Mouse (Mus musculus): Measurements from ENCODE around the gene Gstp3. TPM values are rescaled to one million over a fixed set of nuclear protein-coding genes. Genes with fewer than 3 reads are reported as not detected.

Gene Gstp3
- polyA plus RNA-seq, 1 experiment = 1.3 TPM

DNA sequence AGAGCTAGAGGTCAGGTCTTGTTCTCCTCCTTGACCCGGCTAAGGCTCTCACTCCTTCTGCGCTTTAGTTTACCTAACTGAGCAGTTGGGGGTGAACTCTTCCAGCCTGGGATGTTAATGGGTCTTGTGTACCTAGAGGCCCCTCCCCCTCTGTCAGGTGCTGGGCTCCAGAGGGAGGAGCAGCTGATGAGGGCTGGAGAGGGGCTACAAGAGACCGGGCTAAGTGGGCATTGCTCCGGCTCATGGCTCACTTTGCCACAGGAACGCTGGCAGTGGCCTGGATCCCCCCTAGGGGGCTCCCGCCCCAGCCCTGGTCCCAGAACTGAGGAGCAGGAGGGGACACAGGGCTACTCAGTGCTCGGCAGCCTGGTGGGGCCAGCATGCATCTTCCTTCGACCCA lies 24.5 kb upstream of the Gstp3 start:
- Histone ChIP-seq H3K36me3 (ENCODE audit: control insufficient read depth) (no peaks in the 10 kb centered on the region), H3K9me3 (ENCODE audit: control insufficient read depth, low read length) (no peaks in the 10 kb centered on the region), H3K27me3 (ENCODE audit: control insufficient read depth) (peaks cover 29% of the 10 kb centered on the region), H3K4me3 (replicated peaks) (no peak overlapping the region), H3K4me1 (ENCODE audit: control insufficient read depth) (peaks cover 64% of the 10 kb centered on the region)
- TF ChIP-seq TAL1 (IDR thresholded peaks at IDR 0.05; ENCODE audit: low read length) (no peak), GATA1 (IDR thresholded peaks at IDR 0.05; ENCODE audit: low read length) (no peak)

DNA sequence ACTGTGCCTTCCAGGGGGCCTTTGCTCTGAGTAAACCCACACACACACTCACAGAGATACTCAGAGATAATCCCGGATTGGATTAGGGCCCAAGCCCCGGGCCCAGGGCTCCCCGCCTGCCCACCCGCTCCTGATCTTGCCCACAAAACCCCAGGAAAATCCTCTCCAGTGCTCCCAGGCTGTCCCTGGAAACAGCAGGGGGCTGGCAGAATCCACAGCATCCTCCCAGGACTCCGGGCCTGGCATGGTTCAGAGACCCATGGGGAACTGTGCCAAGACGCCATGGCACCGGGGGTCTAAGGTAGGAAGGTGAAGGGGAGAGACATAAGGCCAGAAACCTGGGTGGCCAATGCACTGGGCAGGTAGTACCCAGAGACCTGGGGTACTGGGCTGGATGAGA lies 23.9 kb upstream of the Gstp3 start:
- H3K9me3 ChIP-seq (ENCODE audit: control insufficient read depth, low read length) = no peaks in the 10 kb centered on the region
- H3K4me1 ChIP-seq (ENCODE audit: control insufficient read depth) = peaks cover 62% of the 10 kb centered on the region
- no peaks in the 10 kb centered on the region for H3K36me3 ChIP-seq (ENCODE audit: control insufficient read depth)
- no peak for TF ChIP-seq TAL1 (IDR thresholded peaks at IDR 0.05; ENCODE audit: low read length)
- no peak for TF ChIP-seq GATA1 (IDR thresholded peaks at IDR 0.05; ENCODE audit: low read length)
- peaks cover 25% of the 10 kb centered on the region for H3K27me3 ChIP-seq (ENCODE audit: control insufficient read depth)
- no peak overlapping the region for H3K4me3 ChIP-seq (replicated peaks)

DNA sequence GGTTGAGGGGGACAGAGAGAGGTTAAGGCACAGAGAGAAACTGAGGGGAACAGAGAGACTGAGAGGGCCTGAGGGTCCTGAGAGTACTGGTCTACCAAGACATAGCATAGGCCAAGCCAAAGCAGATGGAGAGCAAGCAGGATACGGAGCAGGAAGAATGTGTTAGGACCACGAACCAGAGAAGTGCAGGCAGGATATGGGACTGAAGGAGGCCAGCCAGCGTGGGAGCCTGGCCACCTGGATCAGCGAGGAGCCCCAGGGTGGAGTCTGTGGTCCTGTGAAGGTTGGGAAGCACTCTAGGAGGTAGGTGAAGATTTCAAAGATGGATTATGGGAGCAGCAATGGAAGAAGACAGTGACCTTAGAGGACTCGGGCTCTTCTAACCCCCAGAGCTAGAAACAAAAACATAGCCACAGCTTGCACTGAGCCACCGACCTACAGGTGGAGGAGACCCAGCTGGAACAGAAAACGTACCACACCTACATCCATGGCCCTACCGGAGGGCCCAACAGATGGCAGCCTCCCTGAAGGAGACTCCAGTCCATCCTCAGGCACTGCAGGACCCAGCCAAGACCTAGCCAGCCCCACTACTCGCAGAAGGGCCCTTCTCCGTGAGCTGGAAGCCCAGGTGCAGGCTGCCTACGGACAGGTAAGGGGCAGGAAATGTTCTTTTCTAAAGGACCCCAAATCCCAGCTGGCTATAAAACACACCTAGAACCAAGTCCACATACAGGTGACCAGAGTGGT lies 23.0 kb upstream of the Gstp3 start:
- H3K36me3 ChIP-seq (ENCODE audit: control insufficient read depth) = no peaks in the 10 kb centered on the region
- peaks cover 22% of the 10 kb centered on the region for H3K27me3 ChIP-seq (ENCODE audit: control insufficient read depth)
- peaks cover 66% of the 10 kb centered on the region for H3K4me1 ChIP-seq (ENCODE audit: control insufficient read depth)
- no peak for TF ChIP-seq GATA1 (IDR thresholded peaks at IDR 0.05; ENCODE audit: low read length)
- TF ChIP-seq TAL1 (IDR thresholded peaks at IDR 0.05; ENCODE audit: low read length) = no peak
- H3K4me3 ChIP-seq (replicated peaks) = no peak overlapping the region
- no peaks in the 10 kb centered on the region for H3K9me3 ChIP-seq (ENCODE audit: control insufficient read depth, low read length)

DNA sequence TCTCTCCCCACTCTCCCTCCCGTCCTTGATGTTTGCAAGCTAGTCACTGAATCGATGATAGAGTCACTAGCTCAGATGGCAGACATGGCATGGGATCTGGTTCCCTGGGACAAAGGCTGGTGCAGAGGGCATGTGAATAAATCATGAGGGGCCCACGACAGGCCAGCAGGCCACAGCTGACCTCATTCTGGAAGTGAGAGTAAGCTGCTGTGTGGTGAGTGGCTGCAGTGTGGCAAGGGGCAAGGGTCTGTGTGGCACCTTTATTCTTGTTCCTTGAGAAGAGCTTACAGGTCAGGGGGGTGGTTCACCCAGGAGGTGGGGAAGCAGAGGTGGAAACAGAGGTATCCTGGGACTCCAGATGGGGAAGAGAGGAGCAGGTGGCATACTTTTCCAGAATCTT lies 22.0 kb upstream of the Gstp3 start, which contains the start of gene Cabp2:
Gene Cabp2 (plus strand): TSS at position 185 of the 400 bp plus-strand sequence.
- H3K27me3 ChIP-seq (ENCODE audit: control insufficient read depth) = peaks cover 17% of the 10 kb centered on the region
- H3K36me3 ChIP-seq (ENCODE audit: control insufficient read depth) = no peaks in the 10 kb centered on the region
- TF ChIP-seq GATA1 (IDR thresholded peaks at IDR 0.05; ENCODE audit: low read length) (no peak), TAL1 (IDR thresholded peaks at IDR 0.05; ENCODE audit: low read length) (no peak)
- H3K4me1 ChIP-seq (ENCODE audit: control insufficient read depth) = peaks cover 66% of the 10 kb centered on the region
- peak within 1 kb of the TSS; percentile 28 for H3K4me3 ChIP-seq (replicated peaks)
- H3K9me3 ChIP-seq (ENCODE audit: control insufficient read depth, low read length) = peaks cover 2% of the 10 kb centered on the region; the same call in 1 of the 2 replicates

DNA sequence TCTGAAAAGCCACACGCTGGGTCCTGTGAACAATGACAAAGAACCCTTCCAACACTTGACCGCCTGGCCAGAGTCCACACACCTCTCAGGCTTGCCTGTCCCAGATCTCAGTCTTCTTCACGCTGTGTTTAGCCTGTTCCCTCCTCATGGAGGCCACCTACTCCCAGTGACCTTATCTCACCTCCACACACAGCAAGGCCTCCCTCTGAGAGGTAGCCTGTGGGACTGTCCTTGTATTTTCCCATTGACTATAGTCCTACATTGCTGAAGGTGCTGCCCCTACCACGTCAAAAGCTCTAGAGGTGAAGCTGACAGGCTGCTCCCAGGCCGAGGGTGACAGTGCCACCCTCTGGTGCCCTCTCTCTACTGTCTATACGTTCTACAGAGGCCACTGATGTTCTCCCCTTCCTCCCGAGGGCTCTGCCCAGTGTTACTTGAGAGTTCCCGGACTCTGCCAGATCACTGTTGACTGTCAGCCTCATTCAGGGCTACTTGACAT lies 21.2 kb upstream of the Gstp3 start:
- Histone ChIP-seq H3K4me1 (ENCODE audit: control insufficient read depth) (peaks cover 66% of the 10 kb centered on the region), H3K36me3 (ENCODE audit: control insufficient read depth) (no peaks in the 10 kb centered on the region), H3K9me3 (ENCODE audit: control insufficient read depth, low read length) (peaks cover 2% of the 10 kb centered on the region; the same call in 1 of the 2 replicates), H3K27me3 (ENCODE audit: control insufficient read depth) (peaks cover 11% of the 10 kb centered on the region), H3K4me3 (replicated peaks) (peak overlapping the region; percentile 28)
- TF ChIP-seq GATA1 (IDR thresholded peaks at IDR 0.05; ENCODE audit: low read length) (peak; percentile 41; the same call in 1 of the 2 replicates), TAL1 (IDR thresholded peaks at IDR 0.05; ENCODE audit: low read length) (peak; percentile 38; the same call in 2 of the 3 replicates)

DNA sequence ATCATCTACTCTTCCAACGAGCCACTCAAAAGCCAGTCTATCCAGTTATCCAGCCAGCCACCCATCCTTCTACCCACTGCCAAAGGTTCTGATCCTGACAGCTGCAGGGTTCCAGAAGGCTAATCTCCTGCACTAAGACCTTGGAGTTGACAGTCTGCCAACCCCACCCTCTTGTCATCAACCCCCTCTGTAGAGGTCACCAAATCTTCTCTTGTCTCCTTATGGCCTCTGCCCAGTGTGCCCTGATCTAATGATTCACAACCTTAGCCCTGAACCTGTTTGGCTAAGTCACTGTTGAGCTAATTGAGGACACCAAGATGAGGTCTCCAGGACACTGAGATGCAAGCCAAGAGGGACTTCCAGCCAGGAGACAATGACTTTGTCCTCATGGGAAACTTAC lies 20.2 kb upstream of the Gstp3 start:
- H3K9me3 ChIP-seq (ENCODE audit: control insufficient read depth, low read length) = peaks cover 2% of the 10 kb centered on the region; the same call in 1 of the 2 replicates
- H3K4me3 ChIP-seq (replicated peaks) = no peak overlapping the region
- H3K27me3 ChIP-seq (ENCODE audit: control insufficient read depth) = peaks cover 8% of the 10 kb centered on the region
- no peaks in the 10 kb centered on the region for H3K36me3 ChIP-seq (ENCODE audit: control insufficient read depth)
- TF ChIP-seq TAL1 (IDR thresholded peaks at IDR 0.05; ENCODE audit: low read length) = no peak
- TF ChIP-seq GATA1 (IDR thresholded peaks at IDR 0.05; ENCODE audit: low read length) = no peak
- H3K4me1 ChIP-seq (ENCODE audit: control insufficient read depth) = peaks cover 61% of the 10 kb centered on the region

DNA sequence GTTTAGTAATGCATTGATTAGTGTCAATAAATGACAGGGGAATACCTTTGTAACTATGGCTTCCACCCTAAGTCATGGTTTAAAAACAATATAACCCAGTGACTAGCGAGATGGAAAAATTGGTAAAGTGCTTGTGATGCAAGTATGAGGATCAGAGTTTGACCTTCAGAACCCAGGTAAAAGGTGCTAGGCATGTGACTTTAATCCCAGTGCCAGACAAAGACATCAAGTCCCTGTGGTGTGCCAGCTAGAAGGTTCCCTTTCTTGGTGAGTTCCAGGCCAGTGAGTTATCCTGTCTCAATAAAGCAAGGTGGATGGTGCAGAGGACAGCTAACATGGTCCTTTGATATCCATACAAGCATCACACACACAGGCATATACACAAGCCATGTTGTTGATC lies 16.2 kb upstream of the Gstp3 start:
- no peaks in the 10 kb centered on the region for H3K36me3 ChIP-seq (ENCODE audit: control insufficient read depth)
- no peaks in the 10 kb centered on the region; the same call in 1 of the 2 replicates for H3K27me3 ChIP-seq (ENCODE audit: control insufficient read depth)
- H3K4me3 ChIP-seq (replicated peaks) = no peak overlapping the region
- H3K4me1 ChIP-seq (ENCODE audit: control insufficient read depth) = peaks cover 26% of the 10 kb centered on the region
- TF ChIP-seq TAL1 (IDR thresholded peaks at IDR 0.05; ENCODE audit: low read length) (no peak), GATA1 (IDR thresholded peaks at IDR 0.05; ENCODE audit: low read length) (no peak)
- peaks cover 2% of the 10 kb centered on the region; the same call in 1 of the 2 replicates for H3K9me3 ChIP-seq (ENCODE audit: control insufficient read depth, low read length)

DNA sequence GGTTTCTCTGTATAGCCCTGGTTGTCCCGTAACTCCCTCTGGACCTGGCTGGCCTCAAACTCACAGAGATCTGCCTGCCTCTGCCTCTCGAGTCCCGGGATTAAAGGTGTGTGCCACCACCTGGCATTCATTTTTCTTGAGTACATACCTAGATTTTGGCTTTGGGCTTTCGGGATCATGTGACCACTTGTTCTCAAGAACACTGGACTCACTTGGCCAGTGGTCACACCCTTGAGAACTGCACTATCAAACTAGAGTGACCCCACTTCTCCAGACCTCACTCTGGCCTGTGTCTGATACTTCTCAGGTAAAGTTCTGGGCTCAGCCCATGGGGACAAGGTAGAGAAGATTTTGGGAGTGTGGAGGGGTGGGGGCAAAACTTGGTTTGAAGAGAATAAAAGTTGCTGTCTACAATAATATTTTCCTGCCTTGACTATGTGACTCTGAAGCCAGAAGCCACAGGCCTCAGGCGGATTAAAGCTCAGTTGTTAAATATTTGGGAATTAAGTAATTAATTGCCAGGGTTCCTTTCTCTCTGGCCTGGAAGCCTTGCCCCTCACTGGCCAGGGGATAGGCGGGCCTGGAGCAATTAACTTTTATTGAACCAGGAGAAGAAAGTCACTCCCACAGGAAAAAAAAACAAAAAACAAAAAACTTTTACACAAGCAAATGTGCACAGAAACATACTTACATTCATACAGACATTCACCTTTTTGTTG lies 13.5 kb upstream of the Gstp3 start:
- TF ChIP-seq TAL1 (IDR thresholded peaks at IDR 0.05; ENCODE audit: low read length) (no peak), GATA1 (IDR thresholded peaks at IDR 0.05; ENCODE audit: low read length) (no peak)
- H3K4me1 ChIP-seq (ENCODE audit: control insufficient read depth) = peaks cover 4% of the 10 kb centered on the region
- no peak overlapping the region for H3K4me3 ChIP-seq (replicated peaks)
- peaks cover 2% of the 10 kb centered on the region; the same call in 1 of the 2 replicates for H3K9me3 ChIP-seq (ENCODE audit: control insufficient read depth, low read length)
- H3K36me3 ChIP-seq (ENCODE audit: control insufficient read depth) = no peaks in the 10 kb centered on the region
- peaks cover 3% of the 10 kb centered on the region for H3K27me3 ChIP-seq (ENCODE audit: control insufficient read depth)

DNA sequence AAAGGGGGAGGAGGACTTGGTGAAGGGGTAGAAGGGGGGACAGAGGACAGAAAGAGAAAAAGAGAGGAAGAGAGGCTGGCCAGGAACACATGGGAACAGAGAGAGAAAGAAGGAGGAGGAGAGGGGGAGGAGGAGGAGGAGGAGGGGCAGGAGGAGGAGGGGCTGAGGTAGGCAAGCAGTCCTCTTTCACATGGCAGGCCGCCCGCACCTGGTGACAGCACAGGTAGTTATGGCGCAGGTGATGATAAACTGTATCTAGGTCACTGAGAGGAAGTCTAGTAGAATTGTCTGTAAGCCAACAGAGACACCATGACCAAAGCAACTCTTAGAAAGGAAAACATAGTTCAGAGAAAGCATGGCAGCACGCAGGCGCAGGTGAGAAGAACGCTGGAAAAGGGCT lies 12.0 kb upstream of the Gstp3 start:
- Histone ChIP-seq H3K4me3 (replicated peaks) (no peak overlapping the region), H3K4me1 (ENCODE audit: control insufficient read depth) (peaks cover 3% of the 10 kb centered on the region), H3K36me3 (ENCODE audit: control insufficient read depth) (no peaks in the 10 kb centered on the region), H3K9me3 (ENCODE audit: control insufficient read depth, low read length) (no peaks in the 10 kb centered on the region; the same call in 1 of the 2 replicates), H3K27me3 (ENCODE audit: control insufficient read depth) (peaks cover 9% of the 10 kb centered on the region)
- TF ChIP-seq TAL1 (IDR thresholded peaks at IDR 0.05; ENCODE audit: low read length) (no peak), GATA1 (IDR thresholded peaks at IDR 0.05; ENCODE audit: low read length) (no peak)

Measured in erythroblast, embryonic 14.5 days (primary cell).